18 mouse cellular contexts compared by ENCODE assay signal in the genomic region with DNA sequence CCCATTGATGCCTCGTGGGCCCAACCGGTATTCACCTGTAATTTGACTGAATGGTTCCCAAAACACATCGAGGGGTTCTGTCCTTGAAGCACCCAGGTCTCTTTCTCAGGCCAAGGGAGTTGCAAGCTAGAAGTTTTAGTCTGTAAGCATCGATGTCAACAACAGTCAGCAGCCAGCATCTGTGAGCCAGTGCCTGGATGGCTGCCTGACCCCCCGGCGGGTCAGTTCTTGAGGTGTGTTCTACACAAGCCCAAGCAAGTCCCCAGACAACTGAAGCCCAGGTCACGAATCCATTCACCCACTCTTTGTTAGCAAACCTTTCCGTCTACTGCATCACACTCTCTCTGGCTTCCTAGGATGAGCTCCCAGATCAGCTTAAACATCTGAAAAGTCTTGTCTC. TPM values are rescaled to one million over a fixed set of nuclear protein-coding genes. Genes with fewer than 3 reads are reported as not detected.
"Had no signal": no experiment of that assay in that cellular context is flagged by ENCODE, and none has a peak within 500 bp of the region (broad histone marks: within the 10 kb centered on the region; RNA-seq: fewer than 3 reads in every experiment).

No protein-coding gene starts in this region.

- ATAC-seq: liver, postnatal 0 days; lung, postnatal 0 days; midbrain, embryonic 16.5 days had no signal

- DNase-seq: liver, postnatal 0 days; lung, adult 2 months; lung, postnatal 14 days; lung, postnatal 36 days; midbrain, embryonic 14.5 days; retina, postnatal 1 day; right cerebral cortex, adult 18-20 months; right cerebral cortex, postnatal 25 days; right cerebral cortex, postnatal 4 days; spleen, adult 18-20 months; thymus, adult 18-20 months; thymus, postnatal 14 days; thymus, postnatal 36 days had no signal

RNA-seq across cellular contexts. Expression of gene A930002H24Rik, which starts 37.4 kb away (rescaled TPM):
- total RNA-seq: megakaryocyte progenitor cell, adult 5-6 weeks; megakaryocyte-erythroid progenitor cell, adult 5-6 weeks; neutrophil, adult 5-6 weeks had no signal
